ENCODE assay signal across 30 mouse cellular contexts in genomic region chr4:101378778-101379177, GRCm38 (mm10). TPM values are rescaled to one million over a fixed set of nuclear protein-coding genes. Genes with fewer than 3 reads are reported as not detected.
DNase-seq lines count a peak whose midpoint lies in the region; ATAC-seq and TF ChIP-seq lines count a peak whose summit lies in the region.
"Had no signal": no experiment of that assay in that cellular context is flagged by ENCODE, and none has a peak within 500 bp of the region (broad histone marks: within the 10 kb centered on the region; RNA-seq: fewer than 3 reads in every experiment).

No protein-coding gene starts in this region.

- no peak for TF ChIP-seq POLR2A in brain, embryonic 14.5 days (IDR thresholded peaks at IDR 0.05; ENCODE audit: borderline replicate concordance, extremely low read depth, insufficient read depth, insufficient read length, poor library complexity, severe bottlenecking)

- WGBS in hindbrain, embryonic 13.5 days: 75% methylated on average over 4 of the region's 4 CpGs
- WGBS in hindbrain, embryonic 12.5 days: 84% methylated on average over 4 of the region's 4 CpGs
- 70% methylated on average over 4 of the region's 4 CpGs for WGBS in midbrain, embryonic 14.5 days
- 84% methylated on average over 4 of the region's 4 CpGs for WGBS in midbrain, embryonic 11.5 days
- WGBS in neural tube, embryonic 15.5 days: 65% methylated on average over 4 of the region's 4 CpGs

- H3K4me3 ChIP-seq in hindbrain, embryonic 13.5 days: no peak overlapping the region
- H3K4me3 ChIP-seq in hindbrain, embryonic 12.5 days: no peak overlapping the region
- no peak overlapping the region for H3K4me3 ChIP-seq in midbrain, embryonic 14.5 days (replicated peaks; ENCODE audit: low read depth, low read length)
- H3K4me3 ChIP-seq in midbrain, embryonic 11.5 days (ENCODE audit: low read depth, low read length): no peak overlapping the region
- no peak overlapping the region for H3K4me3 ChIP-seq in neural tube, embryonic 15.5 days (replicated peaks)
- H3K4me3 ChIP-seq: embryonic facial prominence, embryonic 12.5 days; forebrain, embryonic 10.5 days; heart, embryonic 12.5 days; kidney, embryonic 15.5 days; limb, embryonic 10.5 days; limb, embryonic 15.5 days; liver, embryonic 13.5 days; stomach, embryonic 15.5 days had no signal

- no peak for DNase-seq in midbrain, embryonic 14.5 days
- no peak for DNase-seq in midbrain, embryonic 11.5 days (ENCODE audit: low spot score, missing footprints)
- DNase-seq in brain, embryonic 14.5 days (ENCODE audit: low read depth): peak; percentile 34
- DNase-seq in adrenal gland, postnatal 14 days: no peak
- DNase-seq in lung, postnatal 4 days: no peak
- DNase-seq: cerebellum, adult 11 months; cerebellum, adult 9-11 months; embryo, embryonic 11 days; gastrocnemius, postnatal 25 days; kidney, adult 18-20 months; kidney, postnatal 25 days; liver, embryonic 13.5 days; lung, adult 18-20 months; right cerebral cortex, postnatal 25 days had no signal

- peaks cover 10% of the 10 kb centered on the region for H3K4me1 ChIP-seq in hindbrain, embryonic 13.5 days (replicated peaks)
- H3K4me1 ChIP-seq in hindbrain, embryonic 12.5 days: no peaks in the 10 kb centered on the region
- 0 out of 2 replicates have a peak, but pooled peaks cover 4% of the 10 kb centered on the region for H3K4me1 ChIP-seq in midbrain, embryonic 14.5 days (ENCODE audit: control insufficient read depth, insufficient read depth, low read length)
- H3K4me1 ChIP-seq in midbrain, embryonic 11.5 days (ENCODE audit: control insufficient read depth, insufficient read depth, low read length): no peaks in the 10 kb centered on the region
- H3K4me1 ChIP-seq in neural tube, embryonic 15.5 days: peaks cover 8% of the 10 kb centered on the region; the same call in 1 of the 2 replicates
- H3K4me1 ChIP-seq: embryonic facial prominence, embryonic 12.5 days; forebrain, embryonic 10.5 days; kidney, embryonic 15.5 days; limb, embryonic 10.5 days; limb, embryonic 15.5 days; liver, embryonic 13.5 days; stomach, embryonic 15.5 days had no signal

- no peak for TF ChIP-seq CTCF in brain, embryonic 14.5 days (IDR thresholded peaks at IDR 0.05; ENCODE audit: borderline replicate concordance, extremely low read depth, insufficient read depth, insufficient read length)

- no peaks in the 10 kb centered on the region for H3K27me3 ChIP-seq in hindbrain, embryonic 13.5 days
- no peaks in the 10 kb centered on the region for H3K27me3 ChIP-seq in hindbrain, embryonic 12.5 days
- H3K27me3 ChIP-seq in midbrain, embryonic 14.5 days (ENCODE audit: control insufficient read depth, insufficient read depth, low read length): no peaks in the 10 kb centered on the region
- no peaks in the 10 kb centered on the region for H3K27me3 ChIP-seq in midbrain, embryonic 11.5 days (ENCODE audit: control insufficient read depth, insufficient read depth, low read length)
- H3K27me3 ChIP-seq in neural tube, embryonic 15.5 days (replicated peaks): no peaks in the 10 kb centered on the region
- H3K27me3 ChIP-seq: embryonic facial prominence, embryonic 12.5 days; heart, embryonic 12.5 days; kidney, embryonic 15.5 days; limb, embryonic 15.5 days; liver, embryonic 13.5 days; stomach, embryonic 15.5 days had no signal

- H3K4me2 ChIP-seq in hindbrain, embryonic 13.5 days: no peak overlapping the region
- no peak overlapping the region for H3K4me2 ChIP-seq in hindbrain, embryonic 12.5 days (replicated peaks)
- no peak overlapping the region for H3K4me2 ChIP-seq in midbrain, embryonic 14.5 days (ENCODE audit: low read length)
- no peak overlapping the region for H3K4me2 ChIP-seq in midbrain, embryonic 11.5 days
- no peak overlapping the region for H3K4me2 ChIP-seq in neural tube, embryonic 15.5 days
- H3K4me2 ChIP-seq: embryonic facial prominence, embryonic 12.5 days; heart, embryonic 12.5 days; kidney, embryonic 15.5 days; limb, embryonic 15.5 days; liver, embryonic 13.5 days; stomach, embryonic 15.5 days had no signal

- no peaks in the 10 kb centered on the region for H3K36me3 ChIP-seq in hindbrain, embryonic 13.5 days
- H3K36me3 ChIP-seq in hindbrain, embryonic 12.5 days: no peaks in the 10 kb centered on the region
- no peaks in the 10 kb centered on the region for H3K36me3 ChIP-seq in midbrain, embryonic 14.5 days (ENCODE audit: control insufficient read depth, insufficient read depth, low read length)
- no peaks in the 10 kb centered on the region for H3K36me3 ChIP-seq in midbrain, embryonic 11.5 days (ENCODE audit: control insufficient read depth, insufficient read depth, low read length)
- no peaks in the 10 kb centered on the region for H3K36me3 ChIP-seq in neural tube, embryonic 15.5 days
- H3K36me3 ChIP-seq: embryonic facial prominence, embryonic 12.5 days; forebrain, embryonic 10.5 days; heart, embryonic 12.5 days; kidney, embryonic 15.5 days; limb, embryonic 10.5 days; limb, embryonic 15.5 days; liver, embryonic 13.5 days; stomach, embryonic 15.5 days had no signal

- H3K27ac ChIP-seq in hindbrain, embryonic 13.5 days: 0 out of 2 replicates have a peak overlapping the region, but pooled peaks have one; percentile 48
- no peak overlapping the region for H3K27ac ChIP-seq in hindbrain, embryonic 12.5 days
- 0 out of 2 replicates have a peak overlapping the region, but pooled peaks have one; percentile 32 for H3K27ac ChIP-seq in midbrain, embryonic 14.5 days (replicated peaks; ENCODE audit: low read depth, low read length)
- H3K27ac ChIP-seq in midbrain, embryonic 11.5 days (ENCODE audit: low read depth, low read length): no peak overlapping the region
- no peak overlapping the region for H3K27ac ChIP-seq in neural tube, embryonic 15.5 days (replicated peaks)
- H3K27ac ChIP-seq: embryonic facial prominence, embryonic 12.5 days; forebrain, embryonic 10.5 days; kidney, embryonic 15.5 days; limb, embryonic 10.5 days; limb, embryonic 15.5 days; liver, embryonic 13.5 days; macrophage; stomach, embryonic 15.5 days had no signal

- H3K9me3 ChIP-seq in hindbrain, embryonic 13.5 days: no peaks in the 10 kb centered on the region
- no peaks in the 10 kb centered on the region for H3K9me3 ChIP-seq in hindbrain, embryonic 12.5 days (replicated peaks)
- H3K9me3 ChIP-seq in midbrain, embryonic 14.5 days (ENCODE audit: control insufficient read depth, low read length): no peaks in the 10 kb centered on the region
- no peaks in the 10 kb centered on the region for H3K9me3 ChIP-seq in midbrain, embryonic 11.5 days (ENCODE audit: control insufficient read depth, low read length)
- no peaks in the 10 kb centered on the region for H3K9me3 ChIP-seq in neural tube, embryonic 15.5 days (replicated peaks)
- H3K9me3 ChIP-seq: embryonic facial prominence, embryonic 12.5 days; forebrain, embryonic 10.5 days; heart, embryonic 12.5 days; kidney, embryonic 15.5 days; limb, embryonic 10.5 days; limb, embryonic 15.5 days; liver, embryonic 13.5 days; stomach, embryonic 15.5 days had no signal

- H3K9ac ChIP-seq in hindbrain, embryonic 13.5 days: no peak overlapping the region
- no peak overlapping the region for H3K9ac ChIP-seq in hindbrain, embryonic 12.5 days
- H3K9ac ChIP-seq in midbrain, embryonic 14.5 days (replicated peaks; ENCODE audit: low read length): no peak overlapping the region
- H3K9ac ChIP-seq in midbrain, embryonic 11.5 days (ENCODE audit: low read length): no peak overlapping the region
- H3K9ac ChIP-seq in neural tube, embryonic 15.5 days (replicated peaks): no peak overlapping the region
- H3K9ac ChIP-seq: embryonic facial prominence, embryonic 12.5 days; heart, embryonic 12.5 days; kidney, embryonic 15.5 days; limb, embryonic 15.5 days; liver, embryonic 13.5 days; stomach, embryonic 15.5 days had no signal

- no peak for ATAC-seq in hindbrain, embryonic 13.5 days (ENCODE audit: low FRiP score)
- no peak for ATAC-seq in hindbrain, embryonic 12.5 days (ENCODE audit: low FRiP score)
- ATAC-seq in midbrain, embryonic 14.5 days (ENCODE audit: low FRiP score, low TSS enrichment): no peak
- ATAC-seq in midbrain, embryonic 11.5 days (ENCODE audit: low FRiP score): no peak
- ATAC-seq in neural tube, embryonic 15.5 days (ENCODE audit: low FRiP score): peak; percentile 50; the same call in 1 of the 2 replicates
- ATAC-seq: activated CD4-positive, CD25-positive, alpha-beta regulatory T cell, adult 4 months; CD4-positive, CD25-positive, alpha-beta regulatory T cell, adult 4 months; forebrain, embryonic 16.5 days; inflammation-experienced regulatory T-cells, adult 6 months; lung, postnatal 0 days had no signal

RNA-seq across cellular contexts. Expression of gene Ak4, which starts 40.3 kb away (rescaled TPM):
- polyA plus RNA-seq in hindbrain, embryonic 13.5 days (2015; fragmentation: Nextera tagmentation; extraction: Ambion mirVana): 7.5 and 7.9 TPM in 2 replicates
- 11.5 and 13.9 TPM in 2 replicates for polyA plus RNA-seq in hindbrain, embryonic 12.5 days (2016; fragmentation: Nextera tagmentation; extraction: Ambion mirVana)
- polyA plus RNA-seq in midbrain, embryonic 14.5 days (2014; fragmentation: Nextera tagmentation; extraction: Ambion mirVana): 3.9 and 4.3 TPM in 2 replicates
- 10.8 and 12.7 TPM in 2 replicates for polyA plus RNA-seq in midbrain, embryonic 11.5 days (2014; fragmentation: Nextera tagmentation; extraction: Ambion mirVana)
- 7.5 and 9.1 TPM in 2 replicates for polyA plus RNA-seq in brain, embryonic 14.5 days (2012; rRNA removed)
- 7.4 and 7.8 TPM in 2 replicates for polyA plus RNA-seq in neural tube, embryonic 15.5 days (2015; fragmentation: Nextera tagmentation; extraction: Ambion mirVana)
- 2.9 and 7.2 TPM in 2 replicates for total RNA-seq in adrenal gland, postnatal 14 days (2021)

Comparison
In these comparisons a context has a peak if more than half of its experiments do, and no peak if none do; other contexts are left out.
1. H3K27ac ChIP-seq: peak in hindbrain, embryonic 13.5 days (single experiment) and midbrain, embryonic 14.5 days (single experiment); none in hindbrain, embryonic 12.5 days (single experiment), midbrain, embryonic 11.5 days (single experiment) and neural tube, embryonic 15.5 days (single experiment).